Mouse (Mus musculus) thymus, adult 2 months (tissue): ENCODE data around the gene Spock1.

Experiments used
- CTCF ChIP-seq: fragments of 200-500 bp; IDR thresholded peaks from 2 replicates; pipeline ENCODE4 v1.5.1; 2012; ENCODE audit warnings: mild to moderate bottlenecking, control low read depth, low read length, moderate library complexity, borderline replicate concordance; ENCODE audit not compliant: control insufficient read depth, poor library complexity, insufficient read depth; ENCODE audit errors: extremely low read depth
- POLR2A ChIP-seq: fragments of 200-500 bp; IDR thresholded peaks from 2 replicates; pipeline ENCODE4 v1.6.1; 2012; ENCODE audit warnings: mild to moderate bottlenecking, low read length, control low read depth, moderate library complexity; ENCODE audit not compliant: control insufficient read depth, poor library complexity, insufficient read depth; ENCODE audit errors: extremely low read depth

DNA sequence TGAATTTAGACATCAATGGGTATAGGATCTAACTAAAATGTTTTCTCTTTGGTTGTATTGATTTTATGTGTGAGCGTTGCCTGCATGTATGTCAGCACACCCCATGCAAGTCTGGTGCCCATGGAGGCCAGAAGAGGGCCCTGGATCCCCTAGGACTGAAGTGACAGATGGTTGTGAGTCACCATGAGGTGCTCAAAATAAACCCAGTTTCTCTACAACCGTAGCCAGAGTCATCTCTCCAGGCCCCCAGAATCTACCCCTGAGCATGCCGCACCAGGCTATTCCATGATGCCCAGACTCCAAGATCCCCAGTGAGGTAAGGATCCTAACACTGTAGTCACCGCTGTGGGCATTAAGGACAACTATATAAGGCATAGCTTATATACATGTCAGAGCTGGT lies 474.3 kb downstream of the Spock1 start:
- TF ChIP-seq CTCF (no peak), POLR2A (no peak)
